Mouse (Mus musculus) spleen, adult 2 months (tissue): ENCODE measurements around the gene Igsf9b. TPM values are rescaled to one million over a fixed set of nuclear protein-coding genes. Genes with fewer than 3 reads are reported as not detected.

Experiments
- DNase-seq, 2 experiments: peaks; one replicate each; pipeline versions ENCODE4 v3.0.0 to v3.0.0-alpha.2; 2012 to 2021; ENCODE audit warnings: low spot score in 2 of 2, low read depth in 1 of 2
- H3K27ac ChIP-seq: fragments of 200-500 bp; 2 replicates; pipeline ENCODE4 v1.5.1; 2012; ENCODE audit warnings: low read length, inconsistent platforms; ENCODE audit not compliant: insufficient read depth
- H3K27me3 ChIP-seq: fragments of 200-500 bp; 2 replicates; pipeline ENCODE4 v1.6.1; 2012; ENCODE audit warnings: mild to moderate bottlenecking, moderate library complexity, low read length, inconsistent platforms; ENCODE audit not compliant: control insufficient read depth, insufficient read depth
- H3K36me3 ChIP-seq: fragments of 200-500 bp; 2 replicates; pipeline ENCODE4 v1.6.1; 2012; ENCODE audit warnings: mild to moderate bottlenecking, low read length, inconsistent platforms; ENCODE audit not compliant: control insufficient read depth, insufficient read depth
- H3K4me1 ChIP-seq: fragments of 200-500 bp; 2 replicates; pipeline ENCODE4 v1.6.1; 2011; ENCODE audit warnings: inconsistent platforms; ENCODE audit not compliant: control insufficient read depth, insufficient read depth, insufficient read length
- H3K4me3 ChIP-seq: fragments of 200-500 bp; 2 replicates; pipeline ENCODE4 v1.5.1; 2011; ENCODE audit warnings: mild to moderate bottlenecking, inconsistent platforms; ENCODE audit not compliant: insufficient read depth, insufficient read length; ENCODE audit errors: extremely low read depth
- CTCF ChIP-seq: fragments of 200-500 bp; IDR thresholded peaks from 2 replicates; pipeline ENCODE4 v1.5.1; 2011; ENCODE audit warnings: mild to moderate bottlenecking, inconsistent platforms; ENCODE audit not compliant: insufficient read depth, insufficient read length, insufficient replicate concordance; ENCODE audit errors: extremely low read depth
- POLR2A ChIP-seq: fragments of 200-500 bp; IDR thresholded peaks from 2 replicates; pipeline ENCODE4 v1.6.1; 2011; ENCODE audit warnings: low read depth, low read length, inconsistent platforms
- WGBS: fragments of 180-500 bp; shearing (Covaris S2); methylation state at CpG from one replicate; pipeline ENCODE4 v1.1.7; 2018; 5-methylcytosine and 5-hydroxymethylcytosine counted together
- polyA plus RNA-seq: library from polyadenylated mRNA; depleted of rRNA; stranded (reverse); fragments of >200 nt; gene quantifications from 2 replicates; pipeline ENCODE4 v1.2.3, GENCODE M21; 2012

Gene Igsf9b
- polyA plus RNA-seq, 1 experiment, result 0.29 TPM

DNA sequence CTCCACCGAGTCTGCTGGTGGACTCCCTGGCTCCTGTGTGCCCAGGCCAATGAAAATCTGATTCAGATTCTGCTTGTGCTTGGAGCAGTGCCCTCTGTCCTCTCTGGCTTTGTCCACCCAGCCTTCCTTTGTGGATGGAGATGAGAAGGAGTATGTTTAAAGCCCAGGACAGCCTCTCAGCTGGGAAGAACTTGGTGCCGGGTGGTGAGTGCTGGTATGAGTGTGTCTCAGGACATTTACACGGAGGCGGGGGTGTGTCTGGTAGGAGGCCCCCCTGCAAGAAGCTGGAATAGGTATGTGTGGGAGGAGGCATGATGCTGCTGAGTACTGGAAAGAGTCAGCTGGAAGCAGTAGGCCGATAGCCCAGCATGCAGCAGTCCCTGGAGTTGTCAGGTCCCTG, 3.3 kb downstream of the Igsf9b start:
- H3K36me3 ChIP-seq, result no peaks in the 10 kb centered on the region
- WGBS, result 77% methylated on average over 5 of the region's 5 CpGs
- TF ChIP-seq CTCF (no peak), POLR2A (no peak)

DNA sequence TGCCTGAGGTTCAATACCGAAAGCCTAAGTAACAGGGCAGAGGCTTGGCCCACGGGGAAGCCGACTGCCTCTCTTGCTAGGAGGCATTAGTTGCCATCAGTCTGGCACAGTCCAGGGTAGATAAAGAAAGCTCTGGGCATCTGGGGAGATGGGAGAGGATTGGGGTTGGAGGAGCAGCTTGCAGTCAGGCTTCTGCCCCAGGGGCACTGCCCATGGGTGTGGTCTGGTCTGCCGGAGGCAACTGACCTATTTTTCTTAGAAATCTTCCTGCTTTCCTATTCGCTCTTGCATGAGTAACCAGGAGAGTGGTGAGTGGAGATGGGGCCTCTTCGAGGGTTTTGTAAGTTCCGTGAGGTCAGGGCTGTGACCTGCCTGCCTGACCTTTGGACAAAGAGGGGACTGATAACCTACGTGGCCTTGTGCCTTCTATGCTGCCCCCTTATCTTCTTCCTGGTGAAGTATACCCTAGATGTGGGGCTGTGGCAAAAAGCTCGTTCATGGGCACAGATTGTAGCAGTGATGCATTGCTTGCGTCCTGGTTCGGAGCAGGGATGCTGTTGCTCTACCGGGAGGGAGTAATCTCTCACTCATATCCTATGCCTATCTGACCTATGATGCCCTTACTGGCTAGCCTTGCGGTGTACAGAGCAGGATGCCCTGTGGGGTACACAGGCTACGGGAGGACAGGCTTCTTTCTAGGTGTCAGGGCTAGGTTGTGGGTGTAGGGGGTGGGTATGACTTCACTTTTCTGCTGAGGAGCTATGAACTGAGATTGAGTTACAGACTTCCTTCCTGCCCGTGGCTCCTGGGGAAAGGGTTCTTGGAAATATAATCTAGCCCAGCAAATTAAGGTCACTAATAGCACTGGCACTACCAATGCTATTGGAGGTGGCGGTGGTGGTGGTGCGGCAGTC, 4.8 kb downstream of the Igsf9b start:
- DNase-seq, result no peak
- Histone ChIP-seq H3K4me1 (no peaks in the 10 kb centered on the region), H3K4me3 (no peak overlapping the region), H3K36me3 (no peaks in the 10 kb centered on the region), H3K27ac (no peak overlapping the region), H3K27me3 (peaks cover 12% of the 10 kb centered on the region; the same call in 1 of the 2 replicates)
- 72% methylated on average over 17 of the region's 17 CpGs for WGBS
- no peak for TF ChIP-seq CTCF
- TF ChIP-seq POLR2A, result no peak

More for the DNA sequence above, 3.3 kb downstream of the Igsf9b start:
- peaks cover 12% of the 10 kb centered on the region; the same call in 1 of the 2 replicates for H3K27me3 ChIP-seq
- H3K4me3 ChIP-seq, result no peak overlapping the region
- no peak for DNase-seq
- no peaks in the 10 kb centered on the region for H3K4me1 ChIP-seq
- H3K27ac ChIP-seq, result no peak overlapping the region

DNA sequence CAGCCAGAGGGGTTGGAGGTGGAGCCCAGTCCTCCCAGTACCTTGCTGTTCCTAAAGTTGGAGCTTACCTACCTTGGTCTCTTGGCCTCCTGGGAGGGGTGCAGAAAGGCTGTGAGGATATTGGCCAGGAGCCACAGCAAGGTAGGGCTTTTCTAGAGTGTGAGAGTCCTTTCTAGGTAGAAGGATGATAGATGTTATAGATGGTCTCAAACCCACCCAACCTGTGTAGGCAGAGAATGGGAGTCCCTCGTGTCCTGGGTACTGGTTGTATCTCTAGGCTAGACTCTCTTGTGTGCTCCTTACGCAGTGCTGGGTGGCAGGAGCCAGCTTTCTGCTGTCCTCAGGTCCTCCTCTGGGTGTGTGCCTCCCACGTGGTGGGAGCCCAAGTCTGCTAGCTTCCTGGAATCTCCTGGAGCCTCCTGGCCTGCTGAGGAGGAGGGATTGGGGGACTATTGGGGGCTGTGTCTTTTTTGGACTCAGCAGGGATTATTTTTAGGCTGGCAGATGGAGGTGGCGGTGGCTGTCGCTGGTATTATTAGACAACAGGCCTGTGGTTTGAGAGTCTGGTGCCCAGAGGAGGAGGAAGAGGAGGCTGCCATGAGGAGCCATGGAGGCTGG, 5.6 kb downstream of the Igsf9b start:
- WGBS, result 54% methylated on average over 5 of the region's 5 CpGs
- Histone ChIP-seq H3K27me3 (peaks cover 8% of the 10 kb centered on the region; the same call in 1 of the 2 replicates), H3K27ac (no peak overlapping the region), H3K36me3 (no peaks in the 10 kb centered on the region), H3K4me3 (no peak overlapping the region), H3K4me1 (no peaks in the 10 kb centered on the region)
- DNase-seq, result no peak
- no peak for TF ChIP-seq POLR2A
- TF ChIP-seq CTCF, result no peak

DNA sequence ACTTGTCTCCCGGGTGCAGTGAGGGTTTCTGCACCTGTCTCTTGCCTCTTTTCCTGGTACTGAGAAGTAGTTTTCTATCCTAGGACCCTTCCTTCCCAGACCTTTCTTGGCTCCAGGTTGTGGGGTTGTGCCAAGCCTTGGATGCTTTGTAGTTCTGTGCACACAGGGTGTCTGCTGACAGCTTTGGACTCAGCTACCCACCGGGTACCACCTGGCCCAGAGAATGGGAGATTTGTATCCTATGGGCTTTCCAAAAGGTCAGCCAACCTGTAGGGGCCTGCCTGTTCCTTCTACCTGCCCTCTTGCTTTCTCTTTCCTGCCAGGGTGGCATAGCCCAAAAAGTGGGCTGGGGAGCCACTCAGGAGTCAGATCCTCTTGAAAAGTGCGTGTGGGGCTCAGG, 6.5 kb downstream of the Igsf9b start:
- TF ChIP-seq CTCF, result no peak
- no peak for TF ChIP-seq POLR2A
- H3K27me3 ChIP-seq, result no peaks in the 10 kb centered on the region

DNA sequence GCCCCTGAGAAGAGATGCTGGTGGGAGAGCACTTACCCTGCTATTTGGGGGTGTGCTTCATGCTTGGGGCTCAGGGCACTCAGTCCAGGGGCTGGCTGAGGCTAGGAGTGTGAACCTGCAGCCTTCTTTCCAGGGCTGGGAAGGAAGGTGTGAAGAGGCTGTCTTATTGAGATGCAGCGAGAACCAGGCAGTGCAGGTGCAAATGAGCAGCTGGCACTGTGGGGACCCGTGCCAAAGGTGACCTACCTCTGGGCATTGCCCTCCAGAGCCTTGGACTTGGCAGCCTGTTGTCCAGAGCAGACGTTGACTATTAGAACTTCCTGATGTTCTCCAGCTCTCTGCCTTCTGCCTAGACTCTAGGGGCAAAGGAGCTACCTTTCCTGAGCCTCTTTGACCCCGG, 7.6 kb downstream of the Igsf9b start:
- TF ChIP-seq POLR2A (no peak), CTCF (no peak)
- H3K4me3 ChIP-seq, result no peak overlapping the region
- 16% methylated on average over 4 of the region's 4 CpGs for WGBS

More for the DNA sequence above, 6.5 kb downstream of the Igsf9b start:
- no peak overlapping the region for H3K27ac ChIP-seq
- no peaks in the 10 kb centered on the region for H3K4me1 ChIP-seq
- no peaks in the 10 kb centered on the region for H3K36me3 ChIP-seq
- no peak for DNase-seq
- H3K4me3 ChIP-seq, result no peak overlapping the region
- 60% methylated on average over 3 of the region's 3 CpGs for WGBS

DNA sequence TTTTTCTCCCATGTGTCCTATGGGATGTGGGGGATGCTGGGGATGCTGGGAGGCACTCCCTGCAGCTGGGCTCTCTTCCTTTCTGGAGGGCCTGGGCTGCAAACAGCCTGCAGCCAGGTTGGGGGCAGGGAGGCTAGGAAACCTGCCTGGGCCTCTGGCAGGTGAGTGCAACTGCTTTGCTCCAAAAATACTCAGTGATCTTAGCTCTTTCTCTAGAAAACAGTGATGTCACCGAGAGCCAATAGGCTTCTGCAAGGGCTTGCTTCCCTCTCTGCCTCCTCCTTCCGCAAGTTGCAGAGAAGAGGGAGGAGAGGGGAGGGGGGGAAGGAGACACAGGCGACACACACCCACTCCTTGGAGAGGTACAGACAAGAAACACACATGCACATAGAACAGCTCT, 8.3 kb downstream of the Igsf9b start:
- DNase-seq, result no peak
- WGBS, result 10% methylated on average over 3 of the region's 3 CpGs
- H3K27me3 ChIP-seq, result no peaks in the 10 kb centered on the region
- TF ChIP-seq CTCF (no peak), POLR2A (no peak)
- H3K27ac ChIP-seq, result no peak overlapping the region
- no peaks in the 10 kb centered on the region for H3K36me3 ChIP-seq
- no peaks in the 10 kb centered on the region for H3K4me1 ChIP-seq
- no peak overlapping the region for H3K4me3 ChIP-seq

More for the DNA sequence above, 7.6 kb downstream of the Igsf9b start:
- Histone ChIP-seq H3K27me3 (no peaks in the 10 kb centered on the region), H3K27ac (no peak overlapping the region), H3K4me1 (no peaks in the 10 kb centered on the region), H3K36me3 (no peaks in the 10 kb centered on the region)
- DNase-seq, result no peak

DNA sequence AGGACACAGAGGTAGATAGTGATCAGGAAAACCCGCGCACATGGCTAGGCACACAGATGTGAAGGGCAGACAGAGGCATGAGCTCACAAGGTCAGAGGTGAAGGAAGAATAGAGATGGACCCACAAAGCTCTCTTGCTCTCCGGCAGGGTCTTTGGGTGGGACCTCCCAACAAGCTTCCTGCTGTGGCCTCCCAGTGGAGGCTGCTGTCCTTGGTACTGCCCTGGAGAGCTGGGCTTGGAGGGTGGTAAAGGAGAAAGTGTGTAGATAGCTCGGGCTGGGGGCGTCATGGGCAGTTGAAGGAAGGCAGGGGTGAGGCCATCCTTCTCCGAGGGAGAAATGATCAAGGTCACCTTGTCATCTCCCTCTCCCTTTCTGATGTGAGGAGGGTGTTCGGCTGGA, 9.0 kb downstream of the Igsf9b start:
- Histone ChIP-seq H3K27ac (no peak overlapping the region), H3K27me3 (no peaks in the 10 kb centered on the region), H3K36me3 (no peaks in the 10 kb centered on the region), H3K4me1 (no peaks in the 10 kb centered on the region), H3K4me3 (no peak overlapping the region)
- WGBS, result 38% methylated on average over 7 of the region's 7 CpGs
- DNase-seq, result no peak
- TF ChIP-seq CTCF (no peak), POLR2A (no peak)
